Mouse (Mus musculus) midbrain, embryonic 14.5 days (tissue): ENCODE results near the gene Cd2bp2. TPM values are rescaled to one million over a fixed set of nuclear protein-coding genes. Genes with fewer than 3 reads are reported as not detected.

Source experiments
- ATAC-seq: fragments of 200-750 bp; cut with Nextera tagmentation; 2 replicates; pipeline ENCODE4 v1.8.0; 2017; ENCODE audit warnings: moderate number of reproducible peaks, moderate library complexity; ENCODE audit not compliant: low FRiP score, low TSS enrichment
- DNase-seq: peaks from one replicate; pipeline ENCODE4 v3.0.0-alpha.2; 2015
- H3K27ac ChIP-seq: fragments of 300-500 bp; sonication (generic); replicated peaks from 2 replicates; pipeline ENCODE4 v1.5.1; 2014; ENCODE audit warnings: mild to moderate bottlenecking, low read depth, low read length, moderate library complexity
- H3K27me3 ChIP-seq: fragments of 300-500 bp; sonication (generic); 2 replicates; pipeline ENCODE4 v1.6.1; 2014; ENCODE audit warnings: low read length, control low read depth, mixed read lengths; ENCODE audit not compliant: control insufficient read depth, insufficient read depth
- H3K36me3 ChIP-seq: fragments of 300-500 bp; sonication (generic); 2 replicates; pipeline ENCODE4 v1.6.1; 2014; ENCODE audit warnings: low read length, control low read depth; ENCODE audit not compliant: control insufficient read depth, insufficient read depth
- H3K4me1 ChIP-seq: fragments of 300-500 bp; sonication (generic); 2 replicates; pipeline ENCODE4 v1.6.1; 2014; ENCODE audit warnings: mild to moderate bottlenecking, antibody characterized with exemption, low read length, control low read depth; ENCODE audit not compliant: control insufficient read depth, insufficient read depth
- H3K4me2 ChIP-seq: fragments of 300-500 bp; sonication (generic); 2 replicates; pipeline ENCODE4 v1.6.1; 2014; ENCODE audit warnings: mild to moderate bottlenecking, low read length, moderate library complexity
- H3K4me3 ChIP-seq: fragments of 300-500 bp; sonication (generic); replicated peaks from 2 replicates; pipeline ENCODE4 v1.5.1; 2014; ENCODE audit warnings: low read depth, low read length
- H3K9ac ChIP-seq: fragments of 300-500 bp; sonication (generic); replicated peaks from 2 replicates; pipeline ENCODE4 v1.6.1; 2014; ENCODE audit warnings: mild to moderate bottlenecking, low read length, moderate library complexity
- H3K9me3 ChIP-seq: fragments of 300-500 bp; sonication (generic); 2 replicates; pipeline ENCODE4 v1.6.1; 2016; ENCODE audit warnings: low read length, control low read depth, mixed read lengths; ENCODE audit not compliant: control insufficient read depth
- WGBS: fragments of 180-500 bp; shearing (Covaris S2); extraction: QIAGEN DNeasy Blood & Tissue Kit; methylation state at CpG from one replicate; pipeline ENCODE4 v1.1.7; 2014; 5-methylcytosine and 5-hydroxymethylcytosine counted together
- polyA plus RNA-seq: library from polyadenylated mRNA; unstranded; fragments of >200 nt; fragmentation: Nextera tagmentation; extraction: Ambion mirVana; gene quantifications from 2 replicates; pipeline ENCODE4 v1.2.1, GENCODE M21; 2014

The Cd2bp2 gene
- polyA plus RNA-seq, 1 experiment from 2014 or later, result 81.1 TPM

DNA sequence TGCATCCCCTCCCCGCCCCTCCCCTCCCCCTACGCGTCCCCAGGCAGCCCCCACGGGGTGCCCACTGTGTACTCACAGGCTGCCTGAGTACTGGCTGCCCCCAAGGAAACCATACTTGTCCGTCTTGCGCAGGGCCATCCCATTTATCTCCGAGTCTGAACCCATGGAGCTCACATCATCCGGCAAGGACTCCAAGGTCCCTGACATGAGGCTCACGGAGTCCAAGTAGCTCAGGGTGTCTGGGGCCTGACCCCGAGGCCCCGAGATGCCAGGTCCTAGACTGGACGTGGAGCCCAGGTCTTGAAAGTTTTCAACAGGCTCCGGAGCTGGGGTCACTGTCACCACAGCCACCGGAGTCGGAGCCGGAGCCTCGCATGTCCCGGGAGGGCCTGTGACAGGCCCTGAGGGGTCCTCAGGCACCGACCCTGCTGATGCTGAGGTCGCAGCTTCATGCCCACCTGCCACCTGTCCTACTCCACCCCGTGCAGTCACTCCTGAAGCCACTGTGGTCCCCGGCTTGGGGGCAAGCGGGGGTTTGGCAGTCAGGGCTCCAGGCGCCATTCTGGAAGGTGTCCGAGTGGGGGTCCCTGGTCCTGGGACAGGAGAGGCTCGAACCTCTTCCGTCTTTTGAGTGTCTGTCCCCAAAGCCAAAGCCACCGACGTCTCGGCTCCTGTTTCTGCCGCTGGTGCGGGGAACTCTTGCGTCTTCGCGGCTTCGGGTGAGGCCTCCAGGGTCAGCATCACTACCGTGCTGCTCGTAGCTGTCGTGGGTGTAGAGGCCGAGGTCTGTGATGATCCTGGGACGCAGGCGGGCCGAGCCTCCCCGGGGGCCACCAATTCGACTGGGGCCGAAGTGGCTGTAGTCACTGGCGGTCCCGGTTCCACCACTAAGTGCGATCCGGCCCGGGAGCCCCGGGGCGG is 11.8 kb upstream of the Cd2bp2 start:
- Histone ChIP-seq H3K27me3 (no peaks in the 10 kb centered on the region), H3K4me1 (peaks cover 30% of the 10 kb centered on the region), H3K9ac (peak overlapping the region; percentile 89), H3K4me2 (peak overlapping the region; percentile 99), H3K4me3 (peak overlapping the region; percentile 94), H3K9me3 (no peaks in the 10 kb centered on the region), H3K36me3 (peaks cover 21% of the 10 kb centered on the region), H3K27ac (peak overlapping the region; percentile 86)
- under 1% methylated on average over 52 of the region's 53 CpGs for WGBS
- ATAC-seq, result peak; percentile 9; the same call in 1 of the 2 replicates
- DNase-seq, result peak; percentile 27

DNA sequence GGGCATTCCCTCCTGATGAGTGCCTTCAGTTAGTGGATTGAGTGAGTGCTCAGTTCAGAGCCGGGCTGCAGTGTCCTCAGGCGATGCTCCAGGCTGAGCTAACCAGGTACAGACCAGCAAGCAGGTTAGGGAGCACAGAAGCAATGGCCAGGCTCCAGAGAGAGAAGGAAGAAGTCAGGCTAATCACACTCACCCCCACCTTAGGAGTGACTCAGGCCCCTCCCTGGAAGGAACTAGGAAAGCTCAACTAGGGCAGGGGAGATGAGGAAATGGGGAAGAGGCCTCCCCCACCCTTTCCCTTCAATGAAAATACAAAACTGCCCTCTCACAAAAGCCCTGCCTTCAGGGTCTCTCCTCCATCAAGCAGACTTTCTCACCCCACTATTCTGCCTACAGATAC is 10.8 kb upstream of the Cd2bp2 start:
- H3K4me2 ChIP-seq, result peak overlapping the region; percentile 99
- H3K9me3 ChIP-seq, result no peaks in the 10 kb centered on the region
- H3K27ac ChIP-seq, result no peak overlapping the region
- no peak for ATAC-seq
- peak overlapping the region; percentile 94 for H3K4me3 ChIP-seq
- H3K4me1 ChIP-seq, result peaks cover 30% of the 10 kb centered on the region
- 58% methylated on average over 2 of the region's 2 CpGs for WGBS
- H3K27me3 ChIP-seq, result no peaks in the 10 kb centered on the region
- no peak for DNase-seq
- peak overlapping the region; percentile 89 for H3K9ac ChIP-seq
- H3K36me3 ChIP-seq, result peaks cover 28% of the 10 kb centered on the region

DNA sequence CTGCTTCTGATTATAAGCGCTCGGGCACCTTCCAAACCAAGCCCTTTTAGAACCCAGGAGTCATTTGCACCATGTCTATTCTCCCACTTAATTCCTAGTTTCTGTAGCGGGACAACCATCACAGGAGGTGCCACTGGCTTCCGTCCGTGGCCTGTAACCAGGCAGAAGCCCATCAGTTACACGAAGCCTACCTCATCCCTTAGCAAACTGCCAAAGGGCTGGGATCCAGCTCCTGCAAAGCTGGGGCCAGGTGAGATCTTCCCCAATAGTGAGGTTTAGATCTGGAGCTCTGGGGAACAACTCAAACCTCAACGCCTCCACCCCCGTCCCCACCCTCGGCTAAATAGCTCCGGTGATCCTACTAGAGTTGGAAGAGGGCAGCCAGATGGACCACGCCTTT is 634 bp upstream of the Cd2bp2 start:
- ATAC-seq, result no peak
- Histone ChIP-seq H3K9me3 (no peaks in the 10 kb centered on the region), H3K4me2 (peak overlapping the region; percentile 82), H3K9ac (peak overlapping the region; percentile 65), H3K36me3 (peaks cover 79% of the 10 kb centered on the region), H3K4me3 (peak overlapping the region; percentile 75), H3K4me1 (peaks cover 15% of the 10 kb centered on the region), H3K27me3 (no peaks in the 10 kb centered on the region), H3K27ac (peak overlapping the region; percentile 82)
- no peak for DNase-seq
- 57% methylated on average over 11 of the region's 11 CpGs for WGBS

DNA sequence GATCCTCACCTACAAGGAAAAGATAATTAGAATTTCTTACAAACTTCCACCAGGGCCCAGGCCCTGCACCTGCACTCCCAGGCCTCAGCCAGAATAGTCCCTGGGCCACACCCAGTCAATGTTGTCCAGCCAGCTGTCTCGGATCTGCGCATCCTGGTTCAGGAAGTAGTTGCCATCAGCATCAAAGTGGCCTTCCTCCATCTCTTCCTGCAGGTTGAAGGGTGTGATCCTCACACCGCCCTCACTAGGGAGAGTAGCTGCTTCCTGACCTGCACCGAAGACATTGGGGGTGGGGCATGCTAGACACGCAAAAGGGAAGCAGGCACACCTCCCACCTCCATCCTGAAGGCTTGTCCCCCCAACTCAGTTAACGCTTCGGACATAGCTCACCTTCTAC is 1.2 kb downstream of the Cd2bp2 start:
- WGBS, result 85% methylated on average over 7 of the region's 7 CpGs
- Histone ChIP-seq H3K27ac (no peak overlapping the region), H3K27me3 (no peaks in the 10 kb centered on the region), H3K4me3 (peak overlapping the region; percentile 75), H3K36me3 (peaks cover 71% of the 10 kb centered on the region), H3K9me3 (no peaks in the 10 kb centered on the region), H3K9ac (peak overlapping the region; percentile 68; the same call in 1 of the 2 replicates), H3K4me1 (peaks cover 15% of the 10 kb centered on the region), H3K4me2 (peak overlapping the region; percentile 65)
- ATAC-seq (no peak), DNase-seq (no peak)

DNA sequence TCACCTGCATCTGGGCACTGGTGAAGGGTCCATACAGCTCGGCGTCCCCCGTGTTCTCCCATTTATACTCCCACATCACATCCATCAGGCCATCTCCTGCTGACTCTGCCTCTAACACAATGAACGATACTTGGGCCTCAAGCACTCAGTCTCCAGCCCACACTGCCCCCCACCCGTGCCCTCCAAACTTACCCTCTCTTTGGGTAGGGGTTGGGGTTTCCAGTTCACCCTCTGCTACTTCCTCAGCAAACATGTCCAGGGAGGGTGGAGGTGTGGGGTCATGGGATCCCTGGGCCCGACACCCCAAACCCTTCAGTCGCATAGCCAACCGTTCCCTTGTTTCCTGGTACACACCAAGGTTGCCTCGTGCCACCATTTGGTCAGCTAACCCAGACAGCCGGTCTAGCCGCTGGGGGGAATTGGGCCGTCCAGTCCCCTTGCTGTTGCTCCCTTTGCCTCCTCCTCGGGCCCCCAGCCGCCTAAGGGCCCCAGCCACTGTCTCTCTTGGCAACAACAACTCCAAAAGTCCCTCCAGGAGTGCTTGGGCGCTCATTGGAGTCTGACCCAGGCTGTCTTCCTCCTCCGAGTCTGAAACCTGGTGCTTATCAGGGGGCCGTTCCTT is 1.7 kb downstream of the Cd2bp2 start:
- Histone ChIP-seq H3K4me2 (peak overlapping the region; percentile 65; the same call in 1 of the 2 replicates), H3K4me1 (peaks cover 15% of the 10 kb centered on the region), H3K27ac (no peak overlapping the region), H3K9me3 (no peaks in the 10 kb centered on the region), H3K36me3 (peaks cover 66% of the 10 kb centered on the region), H3K4me3 (peak overlapping the region; percentile 75), H3K9ac (no peak overlapping the region; the same call in 1 of the 2 replicates), H3K27me3 (no peaks in the 10 kb centered on the region)
- ATAC-seq, result no peak
- no peak for DNase-seq
- WGBS, result 96% methylated on average over 17 of the region's 17 CpGs

DNA sequence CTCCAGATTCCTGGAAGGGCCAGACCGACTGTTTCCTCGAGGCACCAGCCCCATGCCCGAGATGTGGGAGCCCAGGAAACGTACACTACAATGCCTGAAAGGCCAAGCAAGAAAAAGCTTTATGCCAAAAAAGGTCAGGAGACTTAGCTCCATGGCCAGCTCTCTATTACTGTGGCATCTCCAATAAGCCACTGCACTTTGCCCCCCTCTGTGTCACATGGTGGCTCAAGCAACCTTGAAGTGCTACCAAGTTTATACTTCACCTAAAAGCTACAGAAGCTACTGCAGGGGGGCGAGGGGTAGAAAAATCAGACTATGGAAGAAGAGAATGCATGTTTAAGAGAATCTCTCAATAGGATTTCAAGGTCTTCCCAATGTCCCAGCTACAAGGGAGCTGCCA is 2.9 kb downstream of the Cd2bp2 start:
- Histone ChIP-seq H3K36me3 (peaks cover 54% of the 10 kb centered on the region), H3K9ac (no peak overlapping the region), H3K27me3 (no peaks in the 10 kb centered on the region), H3K27ac (no peak overlapping the region), H3K4me2 (no peak overlapping the region), H3K4me3 (no peak overlapping the region), H3K9me3 (no peaks in the 10 kb centered on the region), H3K4me1 (peaks cover 15% of the 10 kb centered on the region)
- ATAC-seq (no peak), DNase-seq (no peak)
- 95% methylated on average over 5 of the region's 5 CpGs for WGBS

DNA sequence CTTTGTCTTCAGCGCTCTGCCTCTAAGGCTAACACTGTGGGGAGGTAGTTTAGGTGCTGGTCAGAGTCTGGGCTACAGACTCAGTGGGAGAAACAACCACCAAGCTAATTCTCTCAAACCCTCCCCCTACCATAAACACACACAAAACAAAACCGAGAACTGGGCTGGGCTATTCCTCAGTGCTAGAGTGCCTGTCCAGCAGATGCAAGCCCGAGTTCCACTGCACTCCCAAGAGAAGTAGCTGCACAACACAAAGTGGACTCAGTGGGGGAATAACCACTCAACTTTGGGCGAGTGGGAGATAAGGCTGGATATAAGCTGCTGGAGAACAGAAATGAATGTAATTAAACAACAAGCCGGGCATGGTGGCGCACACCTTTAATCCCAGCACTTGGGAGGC is 5.2 kb downstream of the Cd2bp2 start:
- 84% methylated on average over 6 of the region's 6 CpGs for WGBS
- Histone ChIP-seq H3K4me1 (peaks cover 9% of the 10 kb centered on the region), H3K9me3 (no peaks in the 10 kb centered on the region), H3K9ac (no peak overlapping the region), H3K4me2 (no peak overlapping the region), H3K27me3 (no peaks in the 10 kb centered on the region), H3K27ac (no peak overlapping the region), H3K4me3 (no peak overlapping the region), H3K36me3 (peaks cover 43% of the 10 kb centered on the region)
- no peak for ATAC-seq
- no peak for DNase-seq

DNA sequence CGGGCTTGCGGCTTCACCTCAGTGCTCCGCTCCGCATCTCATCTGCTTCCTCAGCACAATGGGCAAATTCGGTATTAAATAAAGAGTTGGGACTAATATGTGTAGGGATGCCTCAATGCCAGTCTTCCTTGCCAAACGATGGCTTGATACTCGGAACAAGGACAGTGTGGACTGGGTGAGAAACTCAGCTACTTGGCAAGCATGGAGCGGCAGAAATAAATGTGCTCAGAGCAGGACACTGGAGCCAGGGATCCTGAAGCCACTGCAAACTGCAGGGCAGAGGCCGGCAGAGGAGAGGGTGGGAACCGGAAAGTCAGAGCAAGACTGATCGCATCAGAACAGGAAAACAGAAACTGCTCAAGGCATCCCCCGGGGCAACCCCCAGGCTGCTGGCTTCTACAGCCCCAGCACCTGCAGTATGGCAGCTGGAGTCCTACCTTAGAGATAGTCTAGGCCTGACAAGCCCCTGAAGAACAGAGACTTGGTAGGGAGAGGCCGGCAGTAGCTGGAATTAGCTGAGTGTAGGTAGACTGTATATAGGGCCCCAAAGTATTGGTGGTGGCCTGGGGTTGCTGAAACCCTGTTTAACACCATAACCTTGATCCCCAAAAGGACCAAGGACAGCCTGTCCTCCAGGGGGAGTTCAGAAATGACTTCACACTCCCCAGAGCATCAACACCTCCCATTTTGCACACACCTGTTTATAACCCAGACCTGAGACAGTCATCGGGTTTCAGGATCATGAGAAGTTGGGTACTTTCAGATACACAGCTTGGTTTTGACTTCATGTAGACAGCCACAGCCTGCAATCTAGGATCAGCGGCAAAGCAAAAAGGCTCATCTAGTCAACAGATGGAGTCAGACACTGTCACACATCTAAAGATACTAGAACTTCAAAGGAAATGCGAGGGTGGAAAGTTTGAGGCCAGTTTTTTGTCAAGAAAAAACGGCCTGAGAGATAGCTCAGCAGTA is 7.3 kb downstream of the Cd2bp2 start:
- no peaks in the 10 kb centered on the region for H3K4me1 ChIP-seq
- H3K4me2 ChIP-seq, result no peak overlapping the region
- ATAC-seq, result no peak
- no peak overlapping the region for H3K4me3 ChIP-seq
- H3K9ac ChIP-seq, result no peak overlapping the region
- 86% methylated on average over 17 of the region's 17 CpGs for WGBS
- H3K27ac ChIP-seq, result no peak overlapping the region
- no peak for DNase-seq
- peaks cover 31% of the 10 kb centered on the region for H3K36me3 ChIP-seq
- H3K9me3 ChIP-seq, result no peaks in the 10 kb centered on the region
- no peaks in the 10 kb centered on the region for H3K27me3 ChIP-seq
